Mouse (Mus musculus): ENCODE results near the gene Ppp6r3. TPM values are rescaled to one million over a fixed set of nuclear protein-coding genes. Genes with fewer than 3 reads are reported as not detected.

The Ppp6r3 gene
- polyA plus RNA-seq (2017; shearing (Covaris generic)), result 98.1 TPM

DNA sequence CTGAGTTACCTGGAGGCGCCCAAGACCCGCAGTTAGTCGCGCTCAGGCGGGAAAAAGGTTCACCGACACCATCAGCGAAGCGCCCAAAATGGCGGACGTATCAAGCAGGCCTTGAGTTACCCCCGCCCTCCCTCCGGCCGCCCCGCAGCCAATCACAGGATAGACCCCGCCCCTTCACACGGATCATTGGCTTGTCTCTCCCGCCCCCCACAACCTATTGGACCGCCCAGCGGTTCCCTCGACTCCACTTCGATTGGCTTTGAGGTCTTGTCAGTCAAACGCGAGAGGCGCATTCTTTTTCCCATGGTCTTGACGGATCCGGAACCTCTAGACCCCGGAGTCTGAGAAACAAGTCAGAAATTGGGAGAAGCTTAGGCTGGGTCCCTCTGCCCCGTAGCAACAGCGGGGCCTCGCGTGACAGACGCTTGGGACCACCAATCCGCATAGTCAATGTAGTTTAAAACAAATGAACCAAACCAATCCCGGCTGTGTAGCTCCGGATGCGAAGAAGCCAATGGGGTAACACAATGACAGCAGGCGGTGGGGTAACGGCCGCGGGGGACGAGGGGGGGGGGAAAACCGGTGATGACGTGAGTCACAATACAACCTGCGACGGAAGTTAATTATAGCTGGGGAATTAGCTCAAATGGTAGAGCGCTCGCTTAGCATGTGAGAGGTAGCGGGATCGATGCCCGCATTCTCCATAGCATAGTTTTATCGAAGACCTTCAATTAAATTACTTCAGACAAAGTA is at the start of gene Ppp6r3:
TSS of gene Ppp6r3 (minus strand) at position 118 of the 753 bp plus-strand sequence.

DNA sequence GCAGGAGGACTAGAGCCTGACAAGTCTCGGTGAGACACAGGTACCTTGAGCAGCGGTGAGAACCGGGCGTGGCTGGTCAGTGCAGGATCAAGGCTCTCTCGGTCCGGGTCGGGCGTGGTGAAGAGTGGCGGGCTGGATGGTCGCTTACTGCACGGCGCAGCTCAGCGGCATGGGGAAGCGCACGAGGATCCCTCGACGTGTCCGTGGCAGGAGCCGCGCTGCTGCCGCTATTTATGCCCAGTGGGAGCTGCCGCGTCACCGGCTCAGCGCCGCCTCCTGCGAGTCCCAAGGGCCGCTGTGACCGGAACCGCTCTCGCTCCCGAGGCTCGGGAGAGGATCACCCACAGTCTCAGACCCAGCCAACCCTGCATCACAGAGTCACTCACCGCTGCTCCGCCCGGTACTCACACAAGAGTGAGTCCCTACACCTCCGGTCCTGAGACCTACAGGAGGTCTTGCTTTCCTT is 161.2 kb downstream of the Ppp6r3 start, which contains the start of gene Gal:
TSS of gene Gal (minus strand) at position 277 of the 466 bp plus-strand sequence.

Other genes starting within 250 kb of the Ppp6r3 start
- 0.14 TPM for gene Tesmin, start 186.9 kb downstream of the Ppp6r3 start, polyA plus RNA-seq (2017; shearing (Covaris generic))
- 6.6 TPM for gene Gal, start 161.2 kb downstream of the Ppp6r3 start, polyA plus RNA-seq (2017; shearing (Covaris generic))
- 0.04 TPM for gene Lrp5, start 110.8 kb upstream of the Ppp6r3 start, polyA plus RNA-seq (2017; shearing (Covaris generic))
- gene 1810055G02Rik, start 132.5 kb upstream of the Ppp6r3 start, polyA plus RNA-seq (2017; shearing (Covaris generic)), result 7.1 TPM
- gene Kmt5b, start 191.7 kb upstream of the Ppp6r3 start, polyA plus RNA-seq (2017; shearing (Covaris generic)), result 33.8 TPM

Data from CD4-positive, CD25-positive, alpha-beta regulatory T cell, adult 9 weeks (primary cell).